Mouse (Mus musculus) heart, adult 2 months (tissue): ENCODE data around the gene Sart1.

Experiments
- CTCF ChIP-seq: fragments of 200-600 bp; IDR thresholded peaks from 2 replicates; pipeline ENCODE4 v1.8.1; 2022; ENCODE audit warnings: antibody characterized with exemption, mild to moderate bottlenecking, moderate library complexity
- EP300 ChIP-seq: fragments of 200-500 bp; IDR thresholded peaks from 2 replicates; pipeline ENCODE4 v1.6.1; 2011; ENCODE audit warnings: low read depth, low read length, control low read depth; ENCODE audit not compliant: insufficient read depth
- POLR2A ChIP-seq: fragments of 200-500 bp; IDR thresholded peaks from 2 replicates; pipeline ENCODE4 v1.6.1; 2011; ENCODE audit warnings: mild to moderate bottlenecking, low read depth, low read length, control low read depth; ENCODE audit not compliant: insufficient read depth

GRCm38 (mm10) chr19:5420579-5420978, 32.1 kb upstream of the Sart1 start:
- TF ChIP-seq CTCF (no peak), EP300 (no peak), POLR2A (no peak)
